Mouse (Mus musculus) kidney, postnatal 0 days (tissue): ENCODE measurements at regions not wholly inside any gene's neighbourhood (a gene's known extent, or its start where the extent isn't known, plus 50 kb on each side); places are given as distances from the start of the nearest gene placed in this dataset.
A peak's percentile ranks its signal among the peaks of the same experiment; 100 is the strongest.

Experiments used
- ATAC-seq: fragments of 200-750 bp; cut with Nextera tagmentation; replicated peaks from 2 replicates; pipeline ENCODE4 v1.8.0; 2017; ENCODE audit warnings: low read depth, moderate number of reproducible peaks, moderate TSS enrichment, moderate library complexity; ENCODE audit not compliant: low FRiP score
- DNase-seq: peaks from one replicate; pipeline ENCODE4 v3.0.0-alpha.2; 2016; ENCODE audit warnings: low spot score
- H3K27ac ChIP-seq: fragments of 300-500 bp; sonication (generic); 2 replicates; pipeline ENCODE4 v1.5.1; 2014; ENCODE audit warnings: mild to moderate bottlenecking
- H3K27me3 ChIP-seq: fragments of 300-500 bp; sonication (generic); 2 replicates; pipeline ENCODE4 v1.6.1; 2014; ENCODE audit warnings: low read length, mixed read lengths; ENCODE audit not compliant: insufficient read depth
- H3K36me3 ChIP-seq: fragments of 300-500 bp; sonication (generic); 2 replicates; pipeline ENCODE4 v1.6.1; 2014; ENCODE audit warnings: low read length, mixed read lengths; ENCODE audit not compliant: insufficient read depth
- H3K4me1 ChIP-seq: fragments of 300-500 bp; sonication (generic); replicated peaks from 2 replicates; pipeline ENCODE4 v1.6.1; 2014; ENCODE audit warnings: antibody characterized with exemption, low read length, mixed read lengths; ENCODE audit not compliant: insufficient read depth
- H3K4me2 ChIP-seq: fragments of 300-500 bp; sonication (generic); 2 replicates; pipeline ENCODE4 v1.6.1; 2014; ENCODE audit warnings: mild to moderate bottlenecking, low read length, moderate library complexity, mixed read lengths
- H3K4me3 ChIP-seq: fragments of 300-500 bp; sonication (generic); replicated peaks from 2 replicates; pipeline ENCODE4 v1.5.1; 2014; ENCODE audit warnings: low read depth, low read length
- H3K9ac ChIP-seq: fragments of 300-500 bp; sonication (generic); 2 replicates; pipeline ENCODE4 v1.6.1; 2014; ENCODE audit warnings: low read depth, low read length
- H3K9me3 ChIP-seq: fragments of 300-500 bp; sonication (generic); replicated peaks from 2 replicates; pipeline ENCODE4 v1.6.1; 2016; ENCODE audit warnings: low read length, inconsistent platforms, mixed read lengths
- CTCF ChIP-seq: IDR thresholded peaks from 2 replicates; pipeline ENCODE4 v1.5.1; 2016; ENCODE audit warnings: antibody characterized with exemption, low read depth, mild to moderate bottlenecking, moderate library complexity
- WGBS: fragments of 180-500 bp; shearing (Covaris S2); extraction: QIAGEN DNeasy Blood & Tissue Kit; methylation state at CpG from one replicate; pipeline ENCODE4 v1.1.7; 2014; 5-methylcytosine and 5-hydroxymethylcytosine counted together

GRCm38 (mm10) chr14:12938638-12939293 lies 115.9 kb upstream of the Cadps start:
- ATAC-seq (no peak), DNase-seq (peak; percentile 73)
- 49% methylated on average over 4 of the region's 4 CpGs for WGBS
- H3K27me3 ChIP-seq = no peaks in the 10 kb centered on the region
- H3K27ac ChIP-seq = no peak overlapping the region
- H3K36me3 ChIP-seq = no peaks in the 10 kb centered on the region
- no peaks in the 10 kb centered on the region for H3K4me1 ChIP-seq
- H3K4me3 ChIP-seq = no peak overlapping the region
- no peak overlapping the region for H3K9ac ChIP-seq
- H3K9me3 ChIP-seq = no peaks in the 10 kb centered on the region
- no peak for TF ChIP-seq CTCF
- H3K4me2 ChIP-seq = no peak overlapping the region

- TF ChIP-seq CTCF = no peak
- H3K4me1 ChIP-seq = no peaks in the 10 kb centered on the region
- H3K4me2 ChIP-seq = no peak overlapping the region
- H3K9me3 ChIP-seq = no peaks in the 10 kb centered on the region
- H3K4me3 ChIP-seq = no peak overlapping the region
- H3K27ac ChIP-seq = no peak overlapping the region
- ATAC-seq (no peak), DNase-seq (no peak)
- H3K27me3 ChIP-seq = no peaks in the 10 kb centered on the region
- no peaks in the 10 kb centered on the region for H3K36me3 ChIP-seq
- H3K9ac ChIP-seq = no peak overlapping the region
- WGBS = 91% methylated on average over 2 of the region's 2 CpGs
These were observed 113.5 kb upstream of the Cadps start for GRCm38 (mm10) chr14:12936343-12936742.

GRCm38 (mm10) chr14:12931668-12932384 lies 108.9 kb upstream of the Cadps start:
- no peak overlapping the region for H3K4me2 ChIP-seq
- ATAC-seq (no peak), DNase-seq (no peak)
- no peaks in the 10 kb centered on the region for H3K27me3 ChIP-seq
- H3K9me3 ChIP-seq = no peaks in the 10 kb centered on the region
- no peak overlapping the region for H3K27ac ChIP-seq
- TF ChIP-seq CTCF = no peak
- 54% methylated on average over 5 of the region's 5 CpGs for WGBS
- H3K4me1 ChIP-seq = no peaks in the 10 kb centered on the region
- no peaks in the 10 kb centered on the region for H3K36me3 ChIP-seq
- no peak overlapping the region for H3K9ac ChIP-seq
- no peak overlapping the region for H3K4me3 ChIP-seq

- H3K9ac ChIP-seq = no peak overlapping the region
- DNase-seq (no peak), ATAC-seq (no peak)
- H3K4me3 ChIP-seq = no peak overlapping the region
- H3K4me1 ChIP-seq = no peaks in the 10 kb centered on the region
- H3K4me2 ChIP-seq = no peak overlapping the region
- H3K9me3 ChIP-seq = no peaks in the 10 kb centered on the region
- no peak overlapping the region for H3K27ac ChIP-seq
- no peaks in the 10 kb centered on the region for H3K27me3 ChIP-seq
- no peak for TF ChIP-seq CTCF
- H3K36me3 ChIP-seq = no peaks in the 10 kb centered on the region
These were observed 100.7 kb upstream of the Cadps start for GRCm38 (mm10) chr14:12923617-12924016.

DNA sequence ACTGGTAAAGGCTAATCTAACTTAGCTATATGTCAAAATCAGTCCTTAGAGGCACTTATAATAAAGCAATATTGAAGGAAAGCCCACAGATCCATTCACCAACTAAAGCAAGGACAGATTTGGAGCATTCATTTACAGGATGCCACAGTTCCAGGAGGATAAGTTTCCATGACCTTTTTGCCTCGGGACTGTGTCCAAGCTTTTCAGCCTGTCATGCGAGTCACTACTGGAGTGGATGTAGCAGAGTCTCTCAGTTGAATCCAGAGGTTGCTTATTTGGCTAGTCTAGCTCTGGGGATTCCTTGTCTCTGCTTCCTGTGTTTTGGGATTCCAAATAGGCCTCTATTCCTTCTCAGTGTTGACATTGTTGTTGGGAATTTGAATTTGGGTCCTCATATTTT lies 92.6 kb upstream of the Cadps start:
- Histone ChIP-seq H3K4me2 (no peak overlapping the region), H3K27me3 (no peaks in the 10 kb centered on the region), H3K9me3 (no peaks in the 10 kb centered on the region), H3K4me1 (no peaks in the 10 kb centered on the region), H3K4me3 (no peak overlapping the region), H3K9ac (no peak overlapping the region), H3K36me3 (no peaks in the 10 kb centered on the region), H3K27ac (no peak overlapping the region)
- DNase-seq (no peak), ATAC-seq (no peak)
- 68% methylated on average over 2 of the region's 2 CpGs for WGBS
- no peak for TF ChIP-seq CTCF

- no peak overlapping the region for H3K4me2 ChIP-seq
- 86% methylated on average over 2 of the region's 2 CpGs for WGBS
- H3K4me1 ChIP-seq = no peaks in the 10 kb centered on the region
- DNase-seq (no peak), ATAC-seq (no peak)
- no peak overlapping the region for H3K9ac ChIP-seq
- no peak overlapping the region for H3K4me3 ChIP-seq
- H3K27me3 ChIP-seq = no peaks in the 10 kb centered on the region
- H3K27ac ChIP-seq = no peak overlapping the region
- TF ChIP-seq CTCF = no peak
- no peaks in the 10 kb centered on the region for H3K9me3 ChIP-seq
- no peaks in the 10 kb centered on the region for H3K36me3 ChIP-seq
These were observed 91.1 kb upstream of the Cadps start for GRCm38 (mm10) chr14:12913956-12914355.
